ENCODE assay signal across 27 mouse cellular contexts in genomic region chr3:69008873-69009272, GRCm38 (mm10). TPM values are rescaled to one million over a fixed set of nuclear protein-coding genes. Genes with fewer than 3 reads are reported as not detected.
DNase-seq lines count a peak whose midpoint lies in the region; ATAC-seq and TF ChIP-seq lines count a peak whose summit lies in the region.
"Had no signal": no experiment of that assay in that cellular context is flagged by ENCODE, and none has a peak within 500 bp of the region (broad histone marks: within the 10 kb centered on the region; RNA-seq: fewer than 3 reads in every experiment).

No protein-coding gene starts in this region.

- no peak for TF ChIP-seq RAD21 in CH12.LX (IDR thresholded peaks at IDR 0.05; ENCODE audit: low read depth, low read length)

- TF ChIP-seq POLR2A in CH12.LX (IDR thresholded peaks at IDR 0.05; ENCODE audit: low read depth, low read length) = no peak

- H3K27ac ChIP-seq in heart, embryonic 14.5 days (replicated peaks in 1 of 2; ENCODE audit: control insufficient read depth in 1 of 2, insufficient read depth in 1 of 2, low read depth in 2 of 2, low read length in 2 of 2) = no peak overlapping the region
- H3K27ac ChIP-seq in CH12.LX (ENCODE audit: insufficient read depth, low read depth) = no peak overlapping the region
- H3K27ac ChIP-seq in liver, postnatal 0 days (ENCODE audit: low read depth) = no peak overlapping the region
- no peak overlapping the region for H3K27ac ChIP-seq in forebrain, postnatal 0 days (ENCODE audit: low read depth, low read length)
- H3K27ac ChIP-seq: forebrain, embryonic 10.5 days; heart, adult 2 months; hindbrain, embryonic 15.5 days; intestine, embryonic 15.5 days; limb, embryonic 13.5 days; midbrain, embryonic 15.5 days had no signal

- dilution Hi-C loops in CH12.LX (cut with MboI; ENCODE audit: extremely low pct_ligation_motif_present, extremely low pct_unique_long_range_greater_than_20kb, low sequenced_read_pairs) = no loop called here

- no peak for DNase-seq in heart, adult 8-10 months (ENCODE audit: low spot score)
- no peak for DNase-seq in CH12.LX (ENCODE audit: extremely low read depth)
- DNase-seq in induced T-regulatory cell, adult 2 months (ENCODE audit: low read depth) = peak; percentile 41
- no peak for DNase-seq in liver, postnatal 0 days
- DNase-seq in forebrain, postnatal 0 days = no peak
- no peak for DNase-seq in layer of hippocampus, postnatal 14 days (ENCODE audit: low spot score in 2 of 2)
- DNase-seq: adrenal gland, postnatal 14 days; cerebellum, adult 8-10 months; cerebellum, postnatal 36 days; embryo, embryonic 11 days; gastrocnemius, postnatal 36 days; heart, adult 2 months; kidney, adult 8-10 months; kidney, postnatal 10 days; lung, embryonic 14.5 days; right cerebral cortex, adult 18-20 months; right cerebral cortex, postnatal 4 days; thymus, postnatal 14 days had no signal

- peak overlapping the region; percentile 13; the same call in 1 of the 2 replicates for H3K9ac ChIP-seq in heart, embryonic 14.5 days (ENCODE audit: low read length)
- no peak overlapping the region; the same call in 1 of the 2 replicates for H3K9ac ChIP-seq in CH12.LX (ENCODE audit: insufficient read depth, low read depth)
- no peak overlapping the region for H3K9ac ChIP-seq in liver, postnatal 0 days (replicated peaks)
- H3K9ac ChIP-seq in forebrain, postnatal 0 days = no peak overlapping the region
- H3K9ac ChIP-seq: hindbrain, embryonic 15.5 days; intestine, embryonic 15.5 days; limb, embryonic 13.5 days; lung, embryonic 14.5 days; midbrain, embryonic 15.5 days had no signal

- no peaks in the 10 kb centered on the region for H3K27me3 ChIP-seq in heart, embryonic 14.5 days (ENCODE audit: control insufficient read depth, insufficient read depth, low read length)
- no peaks in the 10 kb centered on the region for H3K27me3 ChIP-seq in CH12.LX (replicated peaks)
- no peaks in the 10 kb centered on the region for H3K27me3 ChIP-seq in liver, postnatal 0 days (ENCODE audit: insufficient read depth, low read length)
- no peaks in the 10 kb centered on the region for H3K27me3 ChIP-seq in forebrain, postnatal 0 days (ENCODE audit: insufficient read depth, low read length)
- H3K27me3 ChIP-seq: hindbrain, embryonic 15.5 days; intestine, embryonic 15.5 days; limb, embryonic 13.5 days; megakaryocyte, embryonic 14.5 days; midbrain, embryonic 15.5 days had no signal

- no peak for ATAC-seq in heart, embryonic 14.5 days (ENCODE audit: insufficient number of reproducible peaks, insufficient read depth, low FRiP score, low read depth)
- no peak for ATAC-seq in liver, postnatal 0 days
- no peak for ATAC-seq in forebrain, postnatal 0 days
- ATAC-seq: activated CD4-positive, CD25-positive, alpha-beta regulatory T cell, adult 4 months; intestine, embryonic 15.5 days; midbrain, embryonic 15.5 days had no signal

- WGBS in heart, embryonic 14.5 days = 34% methylated on average over 2 of the region's 2 CpGs
- WGBS in liver, postnatal 0 days (ENCODE audit: insufficient replicate concordance) = 60% methylated on average over 2 of the region's 2 CpGs
- WGBS in forebrain, postnatal 0 days = 75% methylated on average over 2 of the region's 2 CpGs

- H3K4me2 ChIP-seq in heart, embryonic 14.5 days (ENCODE audit: low read length) = peak overlapping the region; percentile 81
- peak overlapping the region; percentile 50; the same call in 1 of the 2 replicates for H3K4me2 ChIP-seq in CH12.LX (ENCODE audit: insufficient read depth, low read depth, poor library complexity, severe bottlenecking)
- peak overlapping the region; percentile 31; the same call in 1 of the 2 replicates for H3K4me2 ChIP-seq in liver, postnatal 0 days (ENCODE audit: low read depth, low read length)
- no peak overlapping the region for H3K4me2 ChIP-seq in forebrain, postnatal 0 days (ENCODE audit: low read depth)
- H3K4me2 ChIP-seq: hindbrain, embryonic 15.5 days; intestine, embryonic 15.5 days; limb, embryonic 13.5 days; lung, embryonic 14.5 days; midbrain, embryonic 15.5 days had no signal

- TF ChIP-seq CTCF in CH12.LX (conservative IDR thresholded peaks at IDR 0.05 in 1 of 2, IDR thresholded peaks at IDR 0.05 in 1 of 2; ENCODE audit: low read depth in 2 of 2, low read length in 2 of 2) = no peak
- TF ChIP-seq CTCF in liver, postnatal 0 days (IDR thresholded peaks at IDR 0.05; ENCODE audit: low read depth) = no peak
- no peak for TF ChIP-seq CTCF in forebrain, postnatal 0 days (IDR thresholded peaks at IDR 0.05; ENCODE audit: low read depth)

- TF ChIP-seq EP300 in CH12.LX (IDR thresholded peaks at IDR 0.05; ENCODE audit: low read length) = no peak
- TF ChIP-seq EP300 in liver, postnatal 0 days (IDR thresholded peaks at IDR 0.05; ENCODE audit: low read depth) = no peak

- peaks cover 49% of the 10 kb centered on the region for H3K79me2 ChIP-seq in CH12.LX (replicated peaks; ENCODE audit: control insufficient read depth, extremely low read depth, insufficient read depth, poor library complexity, severe bottlenecking)

- H3K4me1 ChIP-seq in heart, embryonic 14.5 days (ENCODE audit: control insufficient read depth in 2 of 2, insufficient read depth in 2 of 2, low read length in 2 of 2) = peaks cover 0 to 8% of the 10 kb centered on the region in 2 experiments; a peak in 1 of 4 replicates
- peaks cover 0 to 44% of the 10 kb centered on the region in 2 experiments; a peak in 2 of 4 replicates for H3K4me1 ChIP-seq in CH12.LX (ENCODE audit: control insufficient read depth in 1 of 2, insufficient read depth in 2 of 2)
- H3K4me1 ChIP-seq in liver, postnatal 0 days (ENCODE audit: insufficient read depth) = no peaks in the 10 kb centered on the region
- H3K4me1 ChIP-seq in forebrain, postnatal 0 days (ENCODE audit: insufficient read depth) = peaks cover 9% of the 10 kb centered on the region; the same call in 1 of the 2 replicates

- H3K36me3 ChIP-seq in heart, embryonic 14.5 days (ENCODE audit: control insufficient read depth, insufficient read depth, low read length) = peaks cover 28% of the 10 kb centered on the region
- H3K36me3 ChIP-seq in CH12.LX (replicated peaks in 1 of 2; ENCODE audit: control insufficient read depth in 1 of 2, insufficient read depth in 1 of 2, low read length in 1 of 2) = peaks cover 9 to 29% of the 10 kb centered on the region in 2 experiments
- H3K36me3 ChIP-seq in liver, postnatal 0 days (replicated peaks; ENCODE audit: insufficient read depth, low read length) = peaks cover 25% of the 10 kb centered on the region
- H3K36me3 ChIP-seq in forebrain, postnatal 0 days (ENCODE audit: insufficient read depth) = no peaks in the 10 kb centered on the region
- H3K36me3 ChIP-seq: hindbrain, embryonic 15.5 days; intestine, embryonic 15.5 days; midbrain, embryonic 15.5 days had no signal

- no peaks in the 10 kb centered on the region for H3K9me3 ChIP-seq in heart, embryonic 14.5 days (ENCODE audit: control insufficient read depth, low read length)
- H3K9me3 ChIP-seq in CH12.LX (replicated peaks; ENCODE audit: low read length) = no peaks in the 10 kb centered on the region
- H3K9me3 ChIP-seq in liver, postnatal 0 days (ENCODE audit: low read length) = no peaks in the 10 kb centered on the region
- no peaks in the 10 kb centered on the region for H3K9me3 ChIP-seq in forebrain, postnatal 0 days (ENCODE audit: low read length)
- H3K9me3 ChIP-seq: forebrain, embryonic 10.5 days; G1E; hindbrain, embryonic 15.5 days; intestine, embryonic 15.5 days; limb, embryonic 13.5 days; megakaryocyte, embryonic 14.5 days; midbrain, embryonic 15.5 days had no signal

- no peak overlapping the region; a peak in 1 of 4 replicates for H3K4me3 ChIP-seq in heart, embryonic 14.5 days (ENCODE audit: control insufficient read depth in 1 of 2, insufficient read depth in 1 of 2, low read depth in 1 of 2, low read length in 2 of 2)
- peak overlapping the region in 1 of 3 experiments; percentile 57 for H3K4me3 ChIP-seq in CH12.LX (replicated peaks in 1 of 3; ENCODE audit: low read depth in 2 of 3, low read length in 2 of 3, poor library complexity in 1 of 3)
- H3K4me3 ChIP-seq in liver, postnatal 0 days (ENCODE audit: low read depth, low read length) = no peak overlapping the region
- H3K4me3 ChIP-seq in forebrain, postnatal 0 days (ENCODE audit: low read depth, low read length) = no peak overlapping the region
- H3K4me3 ChIP-seq: heart, adult 2 months; hindbrain, embryonic 15.5 days; intestine, embryonic 15.5 days; limb, embryonic 13.5 days; megakaryocyte, embryonic 14.5 days; midbrain, embryonic 15.5 days had no signal

- in situ Hi-C loops in CH12.LX (cut with MboI; ENCODE audit: low pct_ligation_motif_present, low pct_unique_long_range_greater_than_20kb, low sequenced_read_pairs) = no loop called here

RNA-seq across cellular contexts. Expression of gene Smc4, which starts 4.3 kb away (rescaled TPM):
- 150 and 151 TPM in 2 replicates for polyA plus RNA-seq in heart, embryonic 14.5 days (2014; fragmentation: Nextera tagmentation; extraction: Ambion mirVana)
- total RNA-seq in heart, adult 8-10 months (2022) = 10 to 100 TPM; 10.0 to 12.2 (median 11.4) TPM
- total RNA-seq in CH12.LX (2012; rRNA removed) (57.2 and 68.8 TPM in 2 replicates), CH12.LX (2014; rRNA removed) (140 and 177 TPM in 2 replicates)
- 105 and 116 TPM in 2 replicates for polyA plus RNA-seq in CH12.LX (2012; ENCODE audit: insufficient read length, low read depth)
- polyA plus RNA-seq in liver, postnatal 0 days (2015; fragmentation: Nextera tagmentation; extraction: Ambion mirVana) = 86.5 and 88.3 TPM in 2 replicates
- total RNA-seq in forebrain, postnatal 0 days (2014; rRNA removed) = 16.4 and 21.1 TPM in 2 replicates
- 19.4 and 30.2 TPM in 2 replicates for polyA plus RNA-seq in forebrain, postnatal 0 days (2015; fragmentation: Nextera tagmentation; extraction: Ambion mirVana)
- total RNA-seq in layer of hippocampus, postnatal 14 days (2021) = 1 to 10 TPM; 8.4 to 9.3 TPM

RNA-seq across cellular contexts. Expression of gene Ift80, which starts 4.5 kb away (rescaled TPM):
- polyA plus RNA-seq in heart, embryonic 14.5 days (2014; fragmentation: Nextera tagmentation; extraction: Ambion mirVana) = 9.3 and 9.7 TPM in 2 replicates
- total RNA-seq in heart, adult 8-10 months (2022) = 1 to 10 TPM; 3.9 to 8.2 (median 5.2) TPM
- total RNA-seq in CH12.LX (2012; rRNA removed) = 9.6 and 10.8 TPM in 2 replicates
- 13.8 and 15.8 TPM in 2 replicates for total RNA-seq in CH12.LX (2014; rRNA removed)
- 11.5 and 13.3 TPM in 2 replicates for polyA plus RNA-seq in CH12.LX (2012; ENCODE audit: insufficient read length, low read depth)
- 2.8 and 3.2 TPM in 2 replicates for polyA plus RNA-seq in liver, postnatal 0 days (2015; fragmentation: Nextera tagmentation; extraction: Ambion mirVana)
- total RNA-seq in forebrain, postnatal 0 days (2014; rRNA removed) = 8.9 and 9.2 TPM in 2 replicates
- 2.6 and 3.8 TPM in 2 replicates for polyA plus RNA-seq in forebrain, postnatal 0 days (2015; fragmentation: Nextera tagmentation; extraction: Ambion mirVana)
- total RNA-seq in layer of hippocampus, postnatal 14 days (2021) = 10 to 100 TPM; 18.9 to 19.4 TPM

RNA-seq across cellular contexts. Expression of gene Trim59, which starts 35.7 kb away (rescaled TPM):
- polyA plus RNA-seq in heart, embryonic 14.5 days (2014; fragmentation: Nextera tagmentation; extraction: Ambion mirVana) = 66.3 and 67.0 TPM in 2 replicates
- total RNA-seq in heart, adult 8-10 months (2022) = 1 to 10 TPM in 2 of 4 experiments, under 1 TPM in 2; 0.90 to 2.7 (median 1.3) TPM
- 7.4 and 8.6 TPM in 2 replicates for total RNA-seq in CH12.LX (2012; rRNA removed)
- total RNA-seq in CH12.LX (2014; rRNA removed) = 41.4 and 42.9 TPM in 2 replicates
- polyA plus RNA-seq in CH12.LX (2012; ENCODE audit: insufficient read length, low read depth) = 28.5 and 29.1 TPM in 2 replicates
- polyA plus RNA-seq in liver, postnatal 0 days (2015; fragmentation: Nextera tagmentation; extraction: Ambion mirVana) = 47.8 and 53.8 TPM in 2 replicates
- total RNA-seq in forebrain, postnatal 0 days (2014; rRNA removed) = 8.0 and 8.6 TPM in 2 replicates
- 21.3 and 22.1 TPM in 2 replicates for polyA plus RNA-seq in forebrain, postnatal 0 days (2015; fragmentation: Nextera tagmentation; extraction: Ambion mirVana)
- total RNA-seq in layer of hippocampus, postnatal 14 days (2021) = 1 to 10 TPM; 6.3 to 7.1 TPM
